Mouse (Mus musculus): ENCODE results near the gene Tas2r144. TPM values are rescaled to one million over a fixed set of nuclear protein-coding genes. Genes with fewer than 3 reads are reported as not detected.
A peak's percentile ranks its signal among the peaks of the same experiment; 100 is the strongest.

Gene Tas2r144
- polyA plus RNA-seq, 1 experiment from 2014 or later, result not detected

GRCm38 (mm10) chr6:42247981-42248380, 32.9 kb downstream of the Tas2r144 start:
- H3K79me2 ChIP-seq (ENCODE audit: inconsistent target), result no peaks in the 10 kb centered on the region
- WGBS (ENCODE audit: missing documents), result 100% methylated on average over 1 of the region's 1 CpGs
- no peak overlapping the region for H3K27ac ChIP-seq
- H3K4me3 ChIP-seq (ENCODE audit: inconsistent target), result no peak overlapping the region
- no peaks in the 10 kb centered on the region for H3K36me3 ChIP-seq (ENCODE audit: inconsistent target)

DNA sequence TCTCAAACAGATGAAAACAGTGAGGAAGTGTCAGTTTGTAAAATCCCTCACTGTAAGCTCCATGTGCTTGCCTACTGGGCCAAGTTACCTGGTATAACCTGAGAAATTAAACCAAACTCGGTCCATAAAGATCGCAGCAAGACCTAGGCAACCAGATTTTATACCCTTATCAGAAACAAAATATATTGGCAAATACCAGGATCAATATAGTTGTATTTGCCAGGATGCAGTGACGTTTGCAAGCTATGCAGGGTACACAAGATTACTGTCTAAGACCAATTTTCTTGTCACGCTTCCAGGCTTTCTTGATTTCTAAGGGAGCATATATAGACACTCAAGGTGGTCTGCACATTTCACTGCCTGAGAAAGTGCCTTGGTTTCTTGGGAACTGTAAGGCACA, 36.7 kb downstream of the Tas2r144 start:
- no peaks in the 10 kb centered on the region for H3K79me2 ChIP-seq (ENCODE audit: inconsistent target)
- WGBS (ENCODE audit: missing documents), result 90% methylated on average over 4 of the region's 4 CpGs
- H3K27ac ChIP-seq, result no peak overlapping the region
- no peak overlapping the region for H3K4me3 ChIP-seq (ENCODE audit: inconsistent target)
- H3K36me3 ChIP-seq (ENCODE audit: inconsistent target), result no peaks in the 10 kb centered on the region

DNA sequence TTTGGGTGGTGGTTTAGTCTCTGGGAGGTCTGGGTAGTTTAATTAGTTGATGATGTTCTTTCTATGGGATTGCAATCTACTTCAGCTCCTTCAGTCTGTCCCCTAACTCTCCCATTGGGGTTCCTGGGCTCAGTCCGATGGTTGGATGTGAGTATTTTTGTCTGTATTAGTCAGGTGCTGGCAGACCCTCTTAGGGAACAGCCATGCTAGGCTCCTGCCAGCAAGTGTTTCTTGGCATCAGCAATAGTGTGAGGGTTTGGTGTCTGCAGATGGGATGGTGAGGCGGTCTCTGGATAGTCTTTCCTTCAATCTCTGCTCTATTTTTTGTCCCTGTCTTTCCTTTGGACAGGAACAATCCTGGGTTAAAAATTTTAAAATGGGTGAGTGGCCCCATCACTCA, 38.0 kb downstream of the Tas2r144 start:
- H3K36me3 ChIP-seq (ENCODE audit: inconsistent target), result no peaks in the 10 kb centered on the region
- 96% methylated on average over 2 of the region's 2 CpGs for WGBS (ENCODE audit: missing documents)
- no peaks in the 10 kb centered on the region for H3K79me2 ChIP-seq (ENCODE audit: inconsistent target)
- no peak overlapping the region for H3K27ac ChIP-seq
- H3K4me3 ChIP-seq (ENCODE audit: inconsistent target), result no peak overlapping the region

- Histone ChIP-seq H3K27ac (no peak overlapping the region), H3K36me3 (ENCODE audit: inconsistent target) (no peaks in the 10 kb centered on the region), H3K4me3 (ENCODE audit: inconsistent target) (no peak overlapping the region), H3K79me2 (ENCODE audit: inconsistent target) (no peaks in the 10 kb centered on the region)
- WGBS (ENCODE audit: missing documents), result 18% methylated on average over 10 of the region's 11 CpGs
Measured at GRCm38 (mm10) chr6:42257303-42257863, 42.3 kb downstream of the Tas2r144 start.

DNA sequence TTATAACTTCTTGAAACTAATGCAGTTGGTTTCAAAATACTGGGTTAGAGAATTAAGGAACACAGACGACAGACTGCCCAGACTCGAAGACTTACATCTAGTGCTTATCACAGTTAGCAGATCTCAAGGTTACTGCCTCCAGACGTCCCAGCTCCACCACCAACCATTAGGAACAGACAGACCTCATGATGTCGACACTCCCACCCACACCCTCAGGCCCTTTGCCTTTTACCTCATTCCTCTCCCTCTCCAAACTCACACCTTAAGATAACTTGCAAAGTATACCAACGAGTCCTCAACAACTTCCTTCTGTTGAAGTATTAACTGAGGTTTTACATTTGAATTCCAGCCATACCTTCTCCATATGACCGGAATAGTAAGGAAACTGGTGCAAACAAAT, 45.3 kb downstream of the Tas2r144 start:
- Histone ChIP-seq H3K36me3 (ENCODE audit: inconsistent target) (no peaks in the 10 kb centered on the region), H3K79me2 (ENCODE audit: inconsistent target) (no peaks in the 10 kb centered on the region), H3K27ac (no peak overlapping the region), H3K4me3 (ENCODE audit: inconsistent target) (no peak overlapping the region)
- WGBS (ENCODE audit: missing documents), result 33% methylated on average over 6 of the region's 6 CpGs

DNA sequence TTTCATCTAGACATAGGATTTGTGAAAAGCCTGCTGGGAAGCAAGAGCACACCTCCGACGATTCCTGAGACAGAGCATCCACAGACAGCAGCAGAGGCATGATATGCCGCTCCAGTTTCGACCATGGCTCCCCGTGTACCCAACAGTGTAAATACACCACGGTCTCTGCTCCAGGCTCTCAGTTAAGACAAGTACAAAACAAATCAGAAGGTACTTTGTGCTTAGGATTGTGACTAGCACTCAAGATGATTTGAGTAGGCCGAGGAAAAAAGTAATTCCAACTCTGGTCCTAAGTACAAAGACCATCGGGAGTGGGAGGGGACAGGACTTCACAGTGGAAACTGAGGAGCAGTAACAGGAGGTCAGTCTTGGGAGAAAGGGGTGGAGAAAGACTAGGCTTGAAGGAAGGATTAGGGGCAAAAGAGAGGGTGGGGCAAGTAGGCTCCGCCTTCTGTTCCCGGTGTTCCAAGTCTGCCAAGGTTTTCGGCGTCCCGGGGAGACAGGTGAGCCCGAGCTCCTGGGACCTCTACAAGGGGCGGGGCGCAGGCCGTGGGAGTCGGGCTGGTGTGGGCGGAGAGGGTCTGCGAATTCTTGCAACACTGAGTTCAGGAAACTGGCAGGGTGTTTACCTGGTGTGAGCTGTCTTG, 46.5 kb downstream of the Tas2r144 start, which contains the start of gene Tmem139:
TSS of gene Tmem139 (plus strand) at position 447 of the 647 bp plus-strand sequence.
- Histone ChIP-seq H3K79me2 (ENCODE audit: inconsistent target) (peaks cover 12% of the 10 kb centered on the region), H3K4me3 (ENCODE audit: inconsistent target) (no peak within 1 kb of the TSS), H3K36me3 (ENCODE audit: inconsistent target) (no peaks in the 10 kb centered on the region), H3K27ac (no peak within 1 kb of the TSS)
- WGBS (ENCODE audit: missing documents), result 76% methylated on average over 19 of the region's 20 CpGs

GRCm38 (mm10) chr6:42264626-42265312, 49.6 kb downstream of the Tas2r144 start, which contains the start of gene Casp2:
Gene Casp2 (plus strand): TSS chr6:42264985.
- Histone ChIP-seq H3K36me3 (ENCODE audit: inconsistent target) (peaks cover 28% of the 10 kb centered on the region; the same call in 1 of the 2 replicates), H3K79me2 (ENCODE audit: inconsistent target) (peaks cover 24% of the 10 kb centered on the region), H3K27ac (peak within 1 kb of the TSS; percentile 59), H3K4me3 (ENCODE audit: inconsistent target) (peak within 1 kb of the TSS; percentile 79)
- WGBS (ENCODE audit: missing documents), result under 1% methylated on average over 35 of the region's 51 CpGs

Other genes with a start within 250 kb of the Tas2r144 start
- not detected in 3 replicates for gene Sval3, start 247.2 kb upstream of the Tas2r144 start, polyA plus RNA-seq (2018)
- gene Sva, start 176.9 kb upstream of the Tas2r144 start, polyA plus RNA-seq (2018), result not detected in 3 replicates
- gene Tas2r139, start 74.4 kb upstream of the Tas2r144 start, polyA plus RNA-seq (2018), result not detected in 3 replicates
- 4.0 to 4.3 TPM (median 4.2 TPM) in 3 replicates for gene Gstk1, start 30.6 kb downstream of the Tas2r144 start, polyA plus RNA-seq (2018)
- not detected in 3 replicates for gene Tmem139, start 46.6 kb downstream of the Tas2r144 start, polyA plus RNA-seq (2018)
- 7.8 to 14.4 TPM (median 10.2 TPM) in 3 replicates for gene Casp2, start 49.7 kb downstream of the Tas2r144 start, polyA plus RNA-seq (2018)
- gene Clcn1, start 71.4 kb downstream of the Tas2r144 start, polyA plus RNA-seq (2018), result 0.09 to 0.34 TPM in 2 of 3 replicates, not detected in the other
- not detected in 3 replicates for gene Fam131b, start 109.3 kb downstream of the Tas2r144 start, polyA plus RNA-seq (2018)
- 63.6 to 176 TPM (median 108 TPM) in 3 replicates for gene Zyx, start 134.3 kb downstream of the Tas2r144 start, polyA plus RNA-seq (2018)
- gene Epha1, start 157.9 kb downstream of the Tas2r144 start, polyA plus RNA-seq (2018), result not detected in 3 replicates
- gene Tas2r143, start 184.9 kb downstream of the Tas2r144 start, polyA plus RNA-seq (2018), result not detected in 3 replicates
- gene Tas2r135, start 190.1 kb downstream of the Tas2r144 start, polyA plus RNA-seq (2018), result not detected in 3 replicates
- gene Tas2r126, start 219.2 kb downstream of the Tas2r144 start, polyA plus RNA-seq (2018), result not detected in 3 replicates
- not detected in 3 replicates for gene Olfr458, start 249.9 kb downstream of the Tas2r144 start, polyA plus RNA-seq (2018)

Measured in macrophage (primary cell).